ENCODE assay signal across 7 mouse cellular contexts in the genomic region with DNA sequence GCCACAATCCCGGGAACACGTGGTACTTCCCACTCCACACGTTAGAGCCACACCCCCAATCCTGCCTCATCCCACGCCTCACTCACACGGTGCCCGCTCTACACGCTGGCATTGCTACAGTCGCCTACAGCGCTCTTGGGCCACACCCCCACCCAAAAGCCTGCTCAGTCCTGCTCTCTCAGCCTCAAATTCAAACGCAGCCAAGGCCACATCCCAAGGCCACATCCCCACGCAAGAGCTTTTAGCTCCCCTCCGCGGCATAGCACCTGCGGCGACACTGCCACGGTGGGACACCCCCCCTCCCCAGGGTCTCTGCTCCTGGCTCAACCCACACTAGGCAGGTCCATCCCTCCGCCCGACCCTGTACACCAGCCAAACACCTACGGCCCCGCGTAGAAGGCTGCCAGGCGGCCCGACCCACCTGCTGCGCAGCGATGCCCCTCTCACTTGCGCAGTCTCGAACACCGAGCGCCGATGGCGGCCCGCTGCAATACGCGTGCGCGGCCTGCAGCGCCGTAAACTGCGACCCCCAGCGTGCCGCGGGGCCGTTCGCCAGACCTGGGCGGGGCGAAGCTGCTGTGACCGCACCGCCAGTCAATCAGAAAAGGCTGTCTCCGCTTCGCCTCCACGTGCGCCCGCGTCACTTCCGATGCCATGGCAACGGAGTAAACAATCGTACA. TPM values are rescaled to one million over a fixed set of nuclear protein-coding genes. Genes with fewer than 3 reads are reported as not detected.
A peak's percentile ranks its signal among the peaks of the same experiment; 100 is the strongest.
DNase-seq lines count a peak whose midpoint lies in the region; ATAC-seq and TF ChIP-seq lines count a peak whose summit lies in the region.

No protein-coding gene starts in this region.

- no peak overlapping the region for H3K27ac ChIP-seq in bone marrow macrophage, adult 2 months (ENCODE audit: insufficient read depth, low read depth, low read length)
- no peak overlapping the region for H3K27ac ChIP-seq in embryonic facial prominence, embryonic 13.5 days
- peak overlapping the region; percentile 91 for H3K27ac ChIP-seq in heart, embryonic 10.5 days
- H3K27ac ChIP-seq in kidney, embryonic 14.5 days (ENCODE audit: low read depth, low read length) = no peak overlapping the region
- peak overlapping the region; percentile 88 for H3K27ac ChIP-seq in midbrain, postnatal 0 days (ENCODE audit: low read depth, low read length)

- H3K27me3 ChIP-seq in embryonic facial prominence, embryonic 13.5 days = no peaks in the 10 kb centered on the region
- H3K27me3 ChIP-seq in heart, embryonic 10.5 days (ENCODE audit: insufficient read depth, poor library complexity, severe bottlenecking) = no peaks in the 10 kb centered on the region
- no peaks in the 10 kb centered on the region for H3K27me3 ChIP-seq in kidney, embryonic 14.5 days (ENCODE audit: control insufficient read depth, insufficient read depth, low read length)
- H3K27me3 ChIP-seq in midbrain, postnatal 0 days (ENCODE audit: insufficient read depth, low read length) = no peaks in the 10 kb centered on the region

- peaks cover 3% of the 10 kb centered on the region for H3K4me1 ChIP-seq in bone marrow macrophage, adult 2 months (ENCODE audit: control insufficient read depth, insufficient read depth, low read length)
- H3K4me1 ChIP-seq in embryonic facial prominence, embryonic 13.5 days = peaks cover 9% of the 10 kb centered on the region
- H3K4me1 ChIP-seq in heart, embryonic 10.5 days = peaks cover 14% of the 10 kb centered on the region
- H3K4me1 ChIP-seq in kidney, embryonic 14.5 days (ENCODE audit: control insufficient read depth, insufficient read depth, low read length) = no peaks in the 10 kb centered on the region
- H3K4me1 ChIP-seq in midbrain, postnatal 0 days (ENCODE audit: insufficient read depth, low read length) = peaks cover 5% of the 10 kb centered on the region

- peaks cover 2% of the 10 kb centered on the region for H3K36me3 ChIP-seq in embryonic facial prominence, embryonic 13.5 days
- H3K36me3 ChIP-seq in heart, embryonic 10.5 days = peaks cover 2% of the 10 kb centered on the region
- H3K36me3 ChIP-seq in kidney, embryonic 14.5 days (ENCODE audit: control insufficient read depth, insufficient read depth, low read length) = peaks cover under 1% of the 10 kb centered on the region
- H3K36me3 ChIP-seq in midbrain, postnatal 0 days (ENCODE audit: insufficient read depth, low read length) = peaks cover 3% of the 10 kb centered on the region; the same call in 1 of the 2 replicates

- TF ChIP-seq POLR2A in bone marrow macrophage, adult 2 months (IDR thresholded peaks at IDR 0.05; ENCODE audit: borderline replicate concordance, low read depth, low read length) = no peak

- peak overlapping the region; percentile 67 for H3K4me3 ChIP-seq in bone marrow macrophage, adult 2 months (ENCODE audit: insufficient read depth, low read length)
- peak overlapping the region; percentile 76 for H3K4me3 ChIP-seq in embryonic facial prominence, embryonic 13.5 days
- peak overlapping the region; percentile 87 for H3K4me3 ChIP-seq in heart, embryonic 10.5 days
- H3K4me3 ChIP-seq in kidney, embryonic 14.5 days (ENCODE audit: low read length) = peak overlapping the region; percentile 73
- peak overlapping the region; percentile 67 for H3K4me3 ChIP-seq in midbrain, postnatal 0 days (ENCODE audit: low read depth, low read length)

- peak; percentile 94 for ATAC-seq in embryonic facial prominence, embryonic 13.5 days (ENCODE audit: insufficient number of reproducible peaks, insufficient read depth, low FRiP score, low TSS enrichment, low read depth)
- peak; percentile 97 for ATAC-seq in kidney, embryonic 14.5 days (ENCODE audit: low FRiP score, low TSS enrichment)
- peak; percentile 97 for ATAC-seq in midbrain, postnatal 0 days (ENCODE audit: low FRiP score)

- H3K9me3 ChIP-seq in embryonic facial prominence, embryonic 13.5 days = no peaks in the 10 kb centered on the region
- peaks cover 2% of the 10 kb centered on the region; the same call in 1 of the 2 replicates for H3K9me3 ChIP-seq in heart, embryonic 10.5 days
- H3K9me3 ChIP-seq in kidney, embryonic 14.5 days (ENCODE audit: control insufficient read depth, low read length) = no peaks in the 10 kb centered on the region
- H3K9me3 ChIP-seq in midbrain, postnatal 0 days (ENCODE audit: low read length) = no peaks in the 10 kb centered on the region

- no peak for TF ChIP-seq CTCF in bone marrow macrophage, adult 2 months (IDR thresholded peaks at IDR 0.05; ENCODE audit: low read depth, low read length)
- TF ChIP-seq CTCF in midbrain, postnatal 0 days (IDR thresholded peaks at IDR 0.05) = peak; percentile 31

- under 1% methylated on average over 57 of the region's 57 CpGs for WGBS in embryonic facial prominence, embryonic 13.5 days
- WGBS in heart, embryonic 10.5 days = under 1% methylated on average over 57 of the region's 57 CpGs
- 1% methylated on average over 56 of the region's 57 CpGs for WGBS in kidney, embryonic 14.5 days
- under 1% methylated on average over 57 of the region's 57 CpGs for WGBS in midbrain, postnatal 0 days

- peak; percentile 93 for DNase-seq in heart, embryonic 10.5 days (ENCODE audit: low spot score)
- peak; percentile 73 for DNase-seq in liver
- peak; percentile 94 for DNase-seq in midbrain, postnatal 0 days (ENCODE audit: low spot score)
- DNase-seq in spleen, postnatal 14 days (ENCODE audit: low spot score in 2 of 2) = peak; percentile 24 to 47

- peak overlapping the region; percentile 86 for H3K9ac ChIP-seq in embryonic facial prominence, embryonic 13.5 days
- H3K9ac ChIP-seq in kidney, embryonic 14.5 days (ENCODE audit: low read depth, low read length) = peak overlapping the region; percentile 76
- H3K9ac ChIP-seq in midbrain, postnatal 0 days (replicated peaks; ENCODE audit: low read length, poor library complexity, severe bottlenecking) = peak overlapping the region; percentile 88

- peak overlapping the region; percentile 94 for H3K4me2 ChIP-seq in embryonic facial prominence, embryonic 13.5 days
- peak overlapping the region; percentile 93 for H3K4me2 ChIP-seq in kidney, embryonic 14.5 days (replicated peaks; ENCODE audit: low read depth, low read length)
- H3K4me2 ChIP-seq in midbrain, postnatal 0 days (ENCODE audit: low read depth, low read length, poor library complexity, severe bottlenecking) = peak overlapping the region; percentile 90

RNA-seq across cellular contexts. Expression of a gene that starts 23.1 kb away (rescaled TPM):
- 0.32 and 0.44 TPM in 2 replicates for polyA plus RNA-seq in bone marrow macrophage, adult 2 months (2012; ENCODE audit: insufficient read depth, insufficient read length, missing spikeins)
- polyA plus RNA-seq in embryonic facial prominence, embryonic 13.5 days (2015; fragmentation: Nextera tagmentation; extraction: Ambion mirVana) = 11.2 and 11.8 TPM in 2 replicates
- polyA plus RNA-seq in heart, embryonic 10.5 days (2016; fragmentation: Nextera tagmentation; extraction: Ambion mirVana) = 10.7 and 10.8 TPM in 2 replicates
- polyA plus RNA-seq in kidney, embryonic 14.5 days (2014; fragmentation: Nextera tagmentation; extraction: Ambion mirVana) = 6.1 and 9.3 TPM in 2 replicates
- total RNA-seq in midbrain, postnatal 0 days (2014; rRNA removed) = 19.2 and 34.3 TPM in 2 replicates
- 25.5 and 27.0 TPM in 2 replicates for polyA plus RNA-seq in midbrain, postnatal 0 days (2015; fragmentation: Nextera tagmentation; extraction: Ambion mirVana)

RNA-seq across cellular contexts. Expression of a gene that starts 38.4 kb away (rescaled TPM):
- 9.8 and 10.1 TPM in 2 replicates for polyA plus RNA-seq in bone marrow macrophage, adult 2 months (2012; ENCODE audit: insufficient read depth, insufficient read length, missing spikeins)
- polyA plus RNA-seq in embryonic facial prominence, embryonic 13.5 days (2015; fragmentation: Nextera tagmentation; extraction: Ambion mirVana) = 21.5 and 22.8 TPM in 2 replicates
- polyA plus RNA-seq in heart, embryonic 10.5 days (2016; fragmentation: Nextera tagmentation; extraction: Ambion mirVana) = 11.7 and 13.6 TPM in 2 replicates
- polyA plus RNA-seq in kidney, embryonic 14.5 days (2014; fragmentation: Nextera tagmentation; extraction: Ambion mirVana) = 18.5 and 19.8 TPM in 2 replicates
- total RNA-seq in midbrain, postnatal 0 days (2014; rRNA removed) = 16.6 and 18.6 TPM in 2 replicates
- polyA plus RNA-seq in midbrain, postnatal 0 days (2015; fragmentation: Nextera tagmentation; extraction: Ambion mirVana) = 16.1 and 22.3 TPM in 2 replicates

RNA-seq across cellular contexts. Expression of a gene that starts 45.5 kb away (rescaled TPM):
- not detected in 2 replicates for polyA plus RNA-seq in bone marrow macrophage, adult 2 months (2012; ENCODE audit: insufficient read depth, insufficient read length, missing spikeins)
- not detected in 2 replicates for polyA plus RNA-seq in embryonic facial prominence, embryonic 13.5 days (2015; fragmentation: Nextera tagmentation; extraction: Ambion mirVana)
- polyA plus RNA-seq in heart, embryonic 10.5 days (2016; fragmentation: Nextera tagmentation; extraction: Ambion mirVana) = not detected in 2 replicates
- polyA plus RNA-seq in kidney, embryonic 14.5 days (2014; fragmentation: Nextera tagmentation; extraction: Ambion mirVana) = not detected in 2 replicates
- not detected in 2 replicates for total RNA-seq in midbrain, postnatal 0 days (2014; rRNA removed)
- 0.02 and 0.05 TPM in 2 replicates for polyA plus RNA-seq in midbrain, postnatal 0 days (2015; fragmentation: Nextera tagmentation; extraction: Ambion mirVana)

RNA-seq across cellular contexts. Expression of a gene that starts 54.3 kb away (rescaled TPM):
- 19.9 and 20.4 TPM in 2 replicates for polyA plus RNA-seq in bone marrow macrophage, adult 2 months (2012; ENCODE audit: insufficient read depth, insufficient read length, missing spikeins)
- 33.9 and 42.5 TPM in 2 replicates for polyA plus RNA-seq in embryonic facial prominence, embryonic 13.5 days (2015; fragmentation: Nextera tagmentation; extraction: Ambion mirVana)
- polyA plus RNA-seq in heart, embryonic 10.5 days (2016; fragmentation: Nextera tagmentation; extraction: Ambion mirVana) = 24.1 and 25.4 TPM in 2 replicates
- 20.9 and 33.2 TPM in 2 replicates for polyA plus RNA-seq in kidney, embryonic 14.5 days (2014; fragmentation: Nextera tagmentation; extraction: Ambion mirVana)
- 11.8 and 18.4 TPM in 2 replicates for total RNA-seq in midbrain, postnatal 0 days (2014; rRNA removed)
- 18.1 and 19.4 TPM in 2 replicates for polyA plus RNA-seq in midbrain, postnatal 0 days (2015; fragmentation: Nextera tagmentation; extraction: Ambion mirVana)

Comparison
In these comparisons a context has a peak if more than half of its experiments do, and no peak if none do; other contexts are left out.
1. H3K27ac ChIP-seq: peak in heart, embryonic 10.5 days (single experiment) and midbrain, postnatal 0 days (single experiment); none in bone marrow macrophage, adult 2 months (single experiment), embryonic facial prominence, embryonic 13.5 days (single experiment) and kidney, embryonic 14.5 days (single experiment).
2. DNase-seq: peak in every context shown above with its lines; median percentile 94 in midbrain, postnatal 0 days; 93 in heart, embryonic 10.5 days; 73 in liver; 36 in spleen, postnatal 14 days.
3. Peak in every context shown above with its lines, with median percentiles within 50 percentile points of each other: H3K4me3 ChIP-seq, ATAC-seq, H3K4me2 ChIP-seq and H3K9ac ChIP-seq.